Mouse (Mus musculus): ENCODE results near the gene Cryzl2.
A peak's percentile ranks its signal among the peaks of the same experiment; 100 is the strongest.

Gene Cryzl2

DNA sequence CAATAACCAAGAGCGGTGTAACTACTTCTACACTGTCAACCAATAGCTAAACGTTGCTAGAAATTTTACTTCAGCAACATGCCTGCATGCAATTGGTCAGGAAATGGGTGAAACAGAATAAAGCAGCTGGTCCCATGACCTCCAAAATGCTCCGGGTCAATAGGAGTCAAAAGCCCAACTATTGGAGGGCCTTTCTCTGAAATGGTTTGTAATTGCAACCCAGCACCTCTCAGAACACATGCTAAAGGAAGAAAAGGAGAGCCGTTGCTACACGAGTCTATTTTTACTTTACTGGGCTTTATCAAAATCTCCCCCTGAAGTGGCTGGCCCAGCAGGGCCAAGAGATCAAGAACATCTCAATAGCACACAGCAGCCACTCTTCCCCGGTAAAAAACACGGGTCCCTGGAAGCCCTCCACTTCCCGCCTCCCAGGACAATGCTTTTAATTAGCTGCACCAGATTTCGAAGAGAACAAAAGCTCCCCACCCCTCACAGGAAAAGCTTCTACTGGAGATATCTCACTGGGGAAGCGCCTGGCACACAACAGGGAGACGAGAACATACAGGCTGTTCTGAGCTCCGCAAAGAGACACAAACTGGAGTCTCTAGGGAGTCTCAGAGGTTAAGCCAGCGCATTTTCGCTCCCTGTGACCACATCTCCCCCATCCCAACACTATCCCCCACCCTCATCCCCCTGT is 15.2 kb upstream of the Cryzl2 start:
- peak; percentile 76 for DNase-seq (ENCODE audit: low read depth, low spot score)

DNA sequence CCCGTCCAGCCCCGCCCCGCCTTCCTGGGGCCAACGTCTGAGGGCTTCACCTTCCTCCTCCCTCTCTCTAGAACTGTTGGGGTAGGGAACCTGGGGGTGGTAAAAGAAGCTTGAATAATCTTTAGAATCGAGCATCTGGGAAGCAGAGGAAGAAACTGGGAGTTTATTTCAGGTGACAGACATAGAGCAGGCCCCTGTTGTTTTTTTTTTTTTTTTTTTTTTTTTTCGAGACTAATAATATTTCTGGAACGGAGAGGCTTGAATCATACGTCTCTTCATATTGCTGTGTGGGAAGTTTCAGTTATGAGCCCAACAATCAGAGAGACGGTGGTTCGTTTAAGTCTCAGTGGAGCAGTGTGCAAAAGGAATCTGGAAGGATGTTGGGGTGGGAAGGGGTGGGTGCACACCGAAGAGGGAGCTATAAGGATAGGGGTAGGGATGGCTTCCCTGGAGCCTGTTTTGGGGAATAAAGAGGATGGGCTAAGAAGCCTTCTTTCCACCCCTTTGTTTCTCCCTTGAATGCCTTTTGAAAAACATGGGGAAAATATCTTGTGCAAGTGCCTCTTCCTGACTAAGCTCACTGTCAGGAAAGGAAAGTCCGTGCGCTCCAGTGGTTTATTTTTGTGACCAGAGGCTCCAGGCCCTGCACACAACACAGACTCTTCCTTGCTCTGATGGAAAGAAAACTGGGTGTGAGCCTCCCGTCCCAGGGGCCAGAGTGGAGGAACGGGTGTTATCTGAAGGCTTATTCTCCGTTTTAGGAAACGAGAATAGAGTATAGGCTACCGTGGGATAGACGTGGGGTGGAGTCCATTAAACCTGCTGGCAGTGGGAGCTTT is 14.4 kb upstream of the Cryzl2 start:
- DNase-seq (ENCODE audit: low read depth, low spot score), result peak; percentile 87

DNA sequence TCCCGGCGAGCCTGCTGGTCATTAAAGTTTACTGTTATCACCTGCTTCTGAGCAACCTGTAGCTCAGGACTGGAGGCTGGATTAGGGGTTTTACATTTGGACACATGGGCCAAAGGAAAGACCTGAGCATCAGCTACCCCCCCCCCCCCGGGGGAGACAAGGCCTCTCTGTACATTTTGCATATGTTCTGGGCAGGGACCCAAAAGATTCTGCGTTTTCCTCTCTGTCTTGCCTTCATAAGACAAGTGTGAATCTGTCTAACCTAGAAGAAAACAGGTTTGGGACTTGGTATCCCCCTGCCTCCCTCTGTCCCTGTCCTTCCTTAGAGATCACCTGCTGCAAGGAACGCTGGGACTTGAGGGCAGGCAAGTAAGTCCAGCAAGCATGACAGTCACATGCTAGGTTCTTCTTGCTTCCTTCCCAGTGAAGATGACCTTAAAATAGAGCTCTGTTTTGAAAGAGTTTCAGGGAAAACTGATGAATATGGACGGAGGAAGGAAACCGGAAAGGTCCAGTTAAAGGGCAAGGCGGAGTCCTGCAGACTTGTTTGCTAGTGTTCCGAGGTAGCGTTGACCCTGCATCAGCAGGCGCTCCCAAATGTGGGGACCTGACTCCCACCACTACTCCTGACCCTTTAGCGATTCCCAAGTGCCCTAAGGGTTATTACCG is 13.6 kb upstream of the Cryzl2 start:
- DNase-seq (ENCODE audit: low read depth, low spot score), result peak; percentile 64

DNA sequence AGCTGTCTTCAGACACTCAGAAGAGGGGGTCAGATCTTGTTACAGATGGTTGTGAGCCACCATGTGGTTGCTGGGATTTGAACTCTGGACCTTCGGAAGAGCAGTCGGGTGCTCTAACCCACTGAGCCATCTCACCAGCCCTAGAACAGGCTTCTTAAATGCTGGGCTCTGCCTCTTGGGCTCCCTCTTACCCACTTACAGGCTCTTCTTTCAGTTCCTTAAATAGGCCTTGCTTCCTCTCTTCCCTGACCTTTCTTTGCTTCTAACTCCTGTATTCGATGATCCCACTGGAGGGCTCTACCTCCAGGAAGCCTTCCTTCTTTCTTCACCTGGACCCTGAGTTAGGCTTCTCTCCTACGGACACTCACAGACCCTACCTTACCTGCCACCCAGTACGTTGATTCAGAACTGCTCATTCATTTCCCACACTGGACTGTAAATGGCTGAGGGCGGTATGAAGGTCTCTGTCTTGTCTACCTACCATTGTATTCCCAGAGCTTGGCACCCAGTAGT is 12.9 kb upstream of the Cryzl2 start:
- DNase-seq (ENCODE audit: low read depth, low spot score), result peak; percentile 26

DNA sequence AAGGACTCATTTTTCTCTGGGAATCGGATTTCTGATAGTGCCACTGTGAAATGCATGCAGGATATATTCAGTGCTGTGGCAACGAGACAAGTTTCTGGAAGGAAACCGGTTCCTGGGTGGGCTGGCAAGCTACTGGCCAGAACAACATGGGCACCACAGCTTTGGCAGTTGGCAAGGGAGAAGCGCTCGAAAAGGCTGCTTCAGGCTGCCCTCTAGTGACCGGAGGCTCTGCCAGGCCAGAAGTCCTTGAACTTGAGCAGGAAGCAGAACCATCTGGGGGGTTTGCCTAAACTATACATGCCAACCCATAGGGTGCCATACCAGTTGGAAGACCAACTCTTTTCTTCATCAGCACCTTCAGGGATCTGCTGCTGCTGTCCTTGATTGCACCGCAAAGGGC is 12.1 kb upstream of the Cryzl2 start:
- peak; percentile 92 for DNase-seq (ENCODE audit: low read depth, low spot score)

DNA sequence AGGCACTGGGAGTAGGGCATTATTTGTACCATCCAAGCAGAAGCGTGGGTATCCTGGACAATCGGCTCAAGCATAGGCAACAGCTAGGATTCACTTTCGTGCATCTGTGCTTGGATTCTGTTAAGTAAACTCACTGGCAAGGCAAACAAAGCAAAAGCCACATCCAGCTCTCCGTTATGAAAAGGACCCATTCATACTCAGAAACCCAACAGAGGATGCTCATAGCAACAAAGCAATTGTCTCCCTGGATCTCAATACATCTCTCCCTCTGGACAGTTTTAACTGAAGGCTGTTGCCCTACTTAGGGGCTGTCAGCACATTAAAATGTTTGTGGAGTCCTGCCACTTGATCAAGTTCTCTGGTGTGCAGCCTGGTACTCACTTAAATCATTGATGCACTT is 11.2 kb upstream of the Cryzl2 start:
- peak; percentile 84 for DNase-seq (ENCODE audit: low read depth, low spot score)

DNA sequence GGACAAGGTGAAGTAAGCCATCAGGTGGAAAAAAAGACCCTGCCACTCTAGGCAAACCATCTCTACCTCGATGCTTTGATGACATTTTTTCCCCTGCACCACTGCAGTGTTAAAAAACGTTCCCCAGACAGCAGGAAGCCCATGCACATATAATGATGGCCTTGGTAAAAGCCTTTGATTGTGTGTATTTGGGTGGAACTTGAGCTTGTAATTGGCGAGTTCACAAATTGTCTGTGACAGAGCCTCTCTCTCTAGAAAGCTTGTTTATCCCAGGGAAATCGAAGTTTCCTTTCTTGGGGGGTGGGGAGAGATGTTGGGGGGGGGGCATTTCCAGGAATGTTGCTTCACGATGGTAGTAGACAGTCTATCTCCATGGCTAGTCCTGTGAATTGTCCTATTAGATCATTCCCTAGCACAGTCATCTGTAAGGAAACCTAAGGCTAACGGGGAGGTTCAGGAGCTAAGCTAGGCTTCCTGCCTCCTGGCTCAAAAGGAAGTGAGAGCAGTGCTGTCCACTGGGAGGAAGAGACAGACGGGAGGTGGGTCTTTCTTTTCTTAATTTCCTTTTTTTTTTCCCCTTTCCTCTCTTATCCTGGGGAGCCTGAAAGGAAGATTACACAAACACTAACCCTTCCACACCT is 10.1 kb upstream of the Cryzl2 start:
- peak; percentile 16 for DNase-seq (ENCODE audit: low read depth, low spot score)

DNA sequence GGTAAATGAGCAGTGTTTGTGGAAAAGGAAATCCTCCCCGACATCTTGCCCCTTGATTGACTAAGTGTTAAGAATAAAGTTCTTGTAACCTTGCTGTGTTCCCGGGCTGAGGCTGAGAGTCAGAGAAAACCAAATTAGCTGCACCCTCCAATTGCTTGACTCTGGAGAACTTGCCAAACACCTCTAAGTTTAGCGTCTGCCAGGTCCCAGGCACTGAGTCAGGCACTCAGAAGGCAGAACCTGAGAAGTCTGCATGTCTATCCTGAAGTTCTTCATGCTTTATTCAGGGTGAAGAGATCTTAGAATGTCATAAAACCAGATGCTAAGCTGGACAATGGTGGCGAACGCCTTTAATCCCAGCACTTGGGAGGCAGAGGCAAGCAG is 9.6 kb upstream of the Cryzl2 start:
- DNase-seq (ENCODE audit: low read depth, low spot score), result no peak

DNA sequence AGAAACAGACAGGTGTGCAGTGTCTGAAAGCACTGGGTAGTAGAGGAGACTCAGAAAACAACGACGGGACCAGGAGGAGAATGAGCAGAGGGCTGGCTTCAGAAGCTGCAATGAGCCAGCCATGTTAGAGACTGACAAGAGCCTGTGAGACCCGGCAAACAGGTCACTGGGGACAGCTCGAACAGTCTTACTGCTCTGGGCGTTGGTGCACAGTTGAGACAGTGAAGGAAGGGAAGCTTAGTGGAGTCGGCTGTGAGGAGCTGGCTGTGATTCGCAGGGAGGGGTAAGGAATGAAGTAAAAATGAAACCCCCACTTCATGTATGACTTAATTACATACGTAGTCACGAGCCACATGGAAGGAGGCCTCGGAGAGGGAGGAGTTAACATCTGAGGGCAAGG is 8.8 kb upstream of the Cryzl2 start:
- DNase-seq (ENCODE audit: low read depth, low spot score), result no peak

DNA sequence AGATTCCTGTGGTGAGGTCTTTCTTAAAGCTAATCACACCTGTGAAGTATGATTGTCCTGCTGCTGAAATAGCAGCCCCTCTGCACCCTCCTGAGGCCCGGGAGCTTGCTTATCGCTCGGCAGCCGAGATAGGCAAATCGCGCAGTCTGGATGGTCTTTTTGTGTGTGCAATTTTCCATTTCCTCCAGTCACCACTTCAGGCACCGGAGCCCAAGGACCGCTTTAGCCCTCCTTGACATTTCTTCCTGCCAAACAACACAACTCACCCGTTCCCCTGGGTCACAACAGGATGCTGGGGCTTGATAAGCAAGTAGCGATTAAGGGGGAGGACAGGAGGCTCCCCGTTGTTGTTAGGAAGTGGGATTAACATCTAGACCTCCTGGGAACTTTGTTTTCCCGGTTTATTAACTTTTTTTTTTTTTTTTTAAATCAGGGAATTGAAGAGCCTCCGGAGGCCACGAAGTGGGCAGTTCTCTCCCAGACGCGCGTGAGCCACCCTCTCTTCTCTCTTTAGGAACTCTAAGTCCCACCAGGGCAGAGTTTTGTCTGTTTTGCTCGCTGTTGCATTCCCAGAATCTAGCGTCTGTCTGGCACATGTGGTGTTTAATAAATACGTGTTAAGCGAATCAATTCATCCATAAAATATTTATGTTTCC is 8.3 kb upstream of the Cryzl2 start:
- DNase-seq (ENCODE audit: low read depth, low spot score), result no peak

DNA sequence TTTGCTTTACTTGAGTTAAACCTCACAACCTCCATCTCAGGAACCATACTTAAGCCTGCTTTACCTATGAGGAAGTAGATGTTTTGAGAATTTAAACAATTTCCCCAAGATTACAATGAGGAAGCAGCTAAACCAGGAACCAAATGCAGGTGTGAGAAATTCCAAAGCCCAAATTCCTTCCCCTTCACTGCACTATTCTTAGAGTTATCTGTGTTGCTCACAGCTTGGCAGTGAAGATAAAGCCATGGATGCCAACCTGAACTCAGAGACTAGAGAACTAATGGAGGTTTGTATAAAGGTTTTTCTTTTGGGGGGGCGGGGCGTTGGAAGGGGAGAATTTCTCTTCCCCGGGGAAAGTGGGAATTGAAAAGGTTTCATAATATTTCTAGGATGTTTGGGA is 6.1 kb upstream of the Cryzl2 start:
- no peak for DNase-seq (ENCODE audit: low read depth, low spot score)

DNA sequence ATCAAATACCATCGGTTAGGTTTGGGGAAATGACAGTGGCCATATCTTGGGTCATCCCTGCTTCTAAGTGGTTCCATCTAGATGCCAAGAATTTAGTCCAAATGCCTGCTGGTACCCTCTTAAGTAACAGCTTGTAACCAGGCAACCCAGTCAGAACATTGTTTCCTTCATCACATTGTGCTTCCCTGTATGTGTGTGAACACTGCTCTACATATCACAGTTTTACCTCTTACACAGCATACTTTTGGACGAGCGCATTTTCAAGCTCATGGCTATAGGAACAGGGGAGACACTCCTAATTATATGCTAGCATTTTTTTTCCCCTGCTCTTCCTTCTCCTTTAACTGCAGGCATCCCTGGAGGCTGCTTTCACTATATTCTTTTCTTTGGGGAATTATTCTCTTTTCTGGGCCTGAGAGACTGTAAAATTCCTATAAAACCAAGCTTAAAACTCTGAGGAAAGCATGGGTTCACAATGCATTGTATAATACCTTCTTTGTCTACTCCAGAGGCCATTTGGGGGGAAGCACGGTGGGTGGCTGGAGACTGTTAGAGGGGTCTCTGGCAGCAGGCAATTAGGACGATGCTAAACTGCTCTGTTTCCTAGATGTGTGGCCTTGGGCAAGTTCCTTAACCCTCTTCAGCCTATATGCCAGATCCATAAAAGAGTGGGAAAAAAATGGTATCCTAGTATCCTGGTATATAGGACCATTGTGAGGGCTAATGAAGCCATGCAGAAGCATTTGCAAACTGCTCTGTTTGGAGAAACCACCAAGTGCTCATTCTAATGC is 5.4 kb upstream of the Cryzl2 start:
- DNase-seq (ENCODE audit: low read depth, low spot score), result no peak

DNA sequence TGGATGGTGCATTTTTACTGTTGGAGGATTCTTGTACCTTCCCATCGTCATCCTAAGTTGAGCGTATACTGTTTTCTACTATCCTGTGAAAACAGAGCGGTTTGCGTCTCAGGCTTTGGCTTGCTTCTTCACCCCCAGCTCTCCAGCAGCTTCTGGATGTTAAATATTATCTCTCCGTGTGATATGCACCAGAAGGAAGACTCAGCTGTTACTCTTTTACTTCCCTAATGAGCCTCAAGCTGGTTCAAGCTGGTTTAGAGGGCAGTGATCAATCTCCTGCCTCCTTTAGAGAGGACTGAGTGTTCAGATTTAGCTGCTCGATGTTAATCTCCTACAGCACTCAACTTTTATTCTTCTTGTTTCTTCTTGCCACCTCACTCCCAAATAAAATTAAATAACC is 3.5 kb upstream of the Cryzl2 start:
- peak; percentile 26 for DNase-seq (ENCODE audit: low read depth, low spot score)

DNA sequence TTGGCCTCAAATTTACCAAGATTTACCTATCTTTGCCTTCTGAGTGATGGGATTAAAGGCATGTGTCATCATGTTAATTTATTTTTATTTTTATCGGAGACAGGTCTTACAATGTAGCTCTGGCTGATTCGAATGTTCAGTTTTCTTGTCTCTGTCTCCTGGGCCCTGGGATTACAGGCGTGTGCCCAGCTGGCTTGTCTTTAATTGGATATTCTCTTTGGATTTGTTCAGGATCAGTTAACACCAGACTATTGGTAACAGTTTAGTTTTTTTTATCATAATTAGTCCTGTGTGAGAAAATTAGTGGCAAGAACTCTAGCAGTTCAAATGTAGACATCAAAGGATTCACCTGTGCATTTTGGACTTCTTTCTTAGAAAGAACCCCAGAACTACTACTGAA is 588 bp upstream of the Cryzl2 start:
- no peak for DNase-seq (ENCODE audit: low read depth, low spot score)

DNA sequence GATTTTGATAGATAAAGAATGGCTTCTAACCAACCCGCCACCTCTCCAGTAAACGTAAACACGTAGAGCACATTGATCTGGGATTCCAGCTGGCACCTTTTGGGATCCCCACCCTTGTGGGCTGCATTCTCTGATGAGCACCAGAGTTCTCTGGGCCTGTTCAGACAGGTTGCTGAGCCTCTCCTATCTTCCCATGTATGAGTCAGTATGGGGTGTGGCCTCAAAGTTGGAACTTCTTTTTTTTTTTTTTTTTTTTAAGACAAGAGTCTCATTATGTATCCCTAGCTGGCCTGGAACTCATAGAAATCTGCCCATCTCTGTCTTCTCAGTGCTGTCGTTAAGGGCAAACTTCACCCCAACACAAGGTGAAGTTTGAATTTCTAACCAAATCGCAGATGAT is 1.5 kb downstream of the Cryzl2 start:
- no peak for DNase-seq (ENCODE audit: low read depth, low spot score)

DNA sequence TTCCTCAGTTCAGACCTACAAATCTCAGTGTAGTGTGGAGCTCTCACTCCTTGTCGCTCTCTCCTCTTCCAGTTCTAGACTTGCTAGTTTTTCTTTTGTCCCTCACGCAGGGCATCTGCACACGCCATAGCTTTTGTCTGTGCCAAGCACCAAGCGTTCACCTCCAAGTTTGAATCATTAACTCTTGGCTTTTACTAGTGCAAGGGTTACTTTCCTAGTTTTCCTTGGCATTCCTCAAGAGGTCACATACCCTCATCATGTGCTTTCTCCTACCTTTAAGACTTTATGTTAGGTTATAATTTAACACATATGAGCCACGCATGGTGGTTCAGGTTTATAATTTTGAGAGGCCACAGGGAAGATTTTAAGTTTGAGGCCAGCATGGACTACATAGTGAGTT is 2.9 kb downstream of the Cryzl2 start:
- no peak for DNase-seq (ENCODE audit: low read depth, low spot score)

DNA sequence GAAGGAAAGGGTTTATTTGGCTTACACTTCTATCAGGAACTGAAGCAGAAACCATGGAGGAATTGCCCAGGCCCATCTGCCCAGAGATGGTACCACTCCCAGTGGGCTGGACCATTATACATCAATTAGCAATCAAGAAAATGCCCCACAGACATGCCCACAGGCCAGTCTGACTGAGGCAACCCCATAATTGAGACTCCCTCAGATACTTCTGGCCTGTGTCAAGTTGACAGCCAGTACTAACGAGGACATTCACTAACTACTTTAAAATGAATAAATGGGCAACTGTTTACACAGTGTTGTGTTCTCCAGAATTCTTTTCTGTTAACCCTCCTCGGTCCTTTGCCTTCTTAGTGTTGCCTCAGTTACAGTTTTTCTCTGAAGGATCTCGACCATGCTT is 4.0 kb downstream of the Cryzl2 start:
- DNase-seq (ENCODE audit: low read depth, low spot score), result no peak

DNA sequence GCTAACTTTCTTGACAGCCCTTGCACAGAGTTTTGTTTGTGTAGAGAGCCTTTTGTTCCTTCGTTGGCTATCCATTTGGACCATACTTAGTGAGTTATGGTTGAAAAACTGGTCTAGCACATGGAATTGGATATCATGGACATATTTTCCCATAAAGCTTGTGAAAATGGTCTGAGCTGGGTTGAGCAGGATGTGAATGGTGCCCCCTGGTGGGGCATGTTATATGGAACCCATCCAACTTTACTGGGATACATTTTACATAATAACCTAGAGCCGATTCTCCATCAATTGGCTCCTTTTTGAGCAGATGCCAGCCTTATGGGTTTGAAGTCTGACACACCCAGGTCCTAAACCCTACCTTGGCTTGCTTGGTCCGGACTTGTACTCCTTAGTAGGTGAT is 6.8 kb downstream of the Cryzl2 start:
- no peak for DNase-seq (ENCODE audit: low read depth, low spot score)

DNA sequence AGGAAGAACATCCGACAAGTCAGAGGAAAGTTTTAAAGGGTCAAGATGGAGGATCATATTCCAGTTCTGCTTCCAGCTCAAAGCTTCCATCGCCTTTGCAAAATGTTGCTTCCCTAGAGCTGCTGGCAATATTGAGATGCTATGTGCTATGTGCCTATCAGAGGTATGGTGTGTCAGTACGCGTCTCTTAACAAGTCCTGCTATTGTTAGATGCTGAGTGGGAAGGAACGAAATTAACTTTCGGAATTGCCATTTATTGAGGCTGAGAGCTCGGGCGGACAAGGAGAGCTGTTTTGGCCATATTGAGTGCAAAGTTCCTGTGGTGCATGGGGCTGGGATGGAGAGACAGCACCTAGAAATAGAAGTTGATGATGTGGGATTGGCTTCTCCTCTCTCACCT is 9.5 kb downstream of the Cryzl2 start:
- peak; percentile 80 for DNase-seq (ENCODE audit: low read depth, low spot score)

DNA sequence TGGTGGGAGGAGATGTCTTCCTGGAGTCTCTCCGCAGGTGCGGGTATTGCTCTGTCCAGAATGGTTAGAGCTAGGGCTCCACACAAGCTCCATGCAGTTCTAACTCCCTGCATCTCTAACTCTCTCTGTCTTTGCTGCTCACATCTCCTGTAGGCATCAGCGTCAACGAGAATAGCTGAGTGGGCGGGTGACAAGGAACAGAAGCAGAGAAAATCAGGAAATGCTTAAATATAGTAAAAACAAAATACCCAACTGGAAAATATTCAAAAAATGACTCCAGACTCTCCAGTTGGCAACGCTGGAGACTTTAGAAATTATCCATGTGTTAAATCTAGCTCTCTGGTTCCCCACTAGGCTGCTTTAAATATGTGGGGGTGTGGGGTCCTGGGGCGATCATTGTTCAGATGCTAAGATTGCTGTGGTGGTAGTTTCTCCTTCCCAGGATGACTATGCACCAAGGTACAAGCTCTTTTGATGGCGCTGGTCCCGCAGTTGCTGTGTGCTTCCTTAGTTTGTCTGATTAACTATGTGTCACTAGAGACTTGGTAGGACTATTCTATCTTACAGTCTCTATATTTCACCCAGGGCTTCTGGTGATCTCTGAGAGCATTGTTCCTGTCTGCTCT is 12.5 kb downstream of the Cryzl2 start:
- DNase-seq (ENCODE audit: low read depth, low spot score), result peak; percentile 91

Data from brain, adult 2 months (tissue).